Mouse (Mus musculus): ENCODE results near the gene Dlx6. TPM values are rescaled to one million over a fixed set of nuclear protein-coding genes. Genes with fewer than 3 reads are reported as not detected.

Dlx6 gene
- polyA plus RNA-seq, 1 experiment from 2014 or later, result not detected

DNA sequence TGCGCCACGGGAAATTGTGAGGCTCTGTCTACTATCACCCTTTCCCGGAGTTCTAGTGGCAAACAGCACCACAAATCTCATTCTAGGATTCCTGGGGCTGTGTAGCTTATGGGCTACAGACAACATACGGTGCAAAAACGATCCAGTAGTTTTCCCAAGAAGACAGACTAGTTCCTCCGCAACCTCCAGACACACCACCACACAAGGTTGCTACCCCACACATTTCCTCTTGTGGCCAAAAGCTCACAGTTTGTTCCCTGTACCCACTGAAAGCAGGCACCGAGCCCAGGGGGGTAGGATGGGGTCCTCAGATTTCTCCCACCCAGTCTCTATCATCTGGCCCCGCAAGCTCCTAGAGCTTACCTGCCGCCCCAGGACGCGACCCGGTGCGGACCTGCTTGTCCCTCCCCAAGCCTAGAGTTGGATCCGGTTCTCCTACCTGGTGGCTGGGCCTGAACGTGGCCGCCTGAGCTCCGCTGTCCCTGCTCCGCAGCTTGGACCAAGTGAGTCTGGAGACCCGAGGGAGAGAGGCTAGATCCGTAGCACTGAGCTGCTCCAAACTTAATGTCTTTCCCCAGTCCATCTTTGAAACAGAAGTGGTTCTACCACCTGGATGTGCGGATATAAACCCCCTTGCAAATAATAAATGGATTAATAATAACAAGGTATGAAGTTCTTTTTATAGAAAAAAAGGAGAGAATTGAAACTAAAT, 1.9 kb upstream of the Dlx6 start:
- H3K4me3 ChIP-seq (ENCODE audit: low read depth, low read length), result peak overlapping the region; percentile 21; the same call in 1 of the 2 replicates
- WGBS, result 2% methylated on average over 21 of the region's 21 CpGs
- peaks cover 48% of the 10 kb centered on the region for H3K27me3 ChIP-seq (ENCODE audit: control insufficient read depth, insufficient read depth, low read length)
- H3K4me2 ChIP-seq (replicated peaks; ENCODE audit: low read depth), result no peak overlapping the region
- no peaks in the 10 kb centered on the region; the same call in 1 of the 2 replicates for H3K4me1 ChIP-seq (replicated peaks; ENCODE audit: control insufficient read depth, insufficient read depth)
- no peak overlapping the region for H3K27ac ChIP-seq (replicated peaks)
- TF ChIP-seq CTCF (IDR thresholded peaks at IDR 0.05; ENCODE audit: low read depth) (no peak), EP300 (optimal IDR thresholded peaks at IDR 0.05) (no peak)
- DNase-seq (ENCODE audit: low spot score) (no peak), ATAC-seq (ENCODE audit: low FRiP score, low TSS enrichment) (no peak)
- no peaks in the 10 kb centered on the region for H3K36me3 ChIP-seq (ENCODE audit: control insufficient read depth, insufficient read depth, low read length)
- no peaks in the 10 kb centered on the region for H3K9me3 ChIP-seq (ENCODE audit: control insufficient read depth, low read length)
- no peak overlapping the region for H3K9ac ChIP-seq (ENCODE audit: low read length)

DNA sequence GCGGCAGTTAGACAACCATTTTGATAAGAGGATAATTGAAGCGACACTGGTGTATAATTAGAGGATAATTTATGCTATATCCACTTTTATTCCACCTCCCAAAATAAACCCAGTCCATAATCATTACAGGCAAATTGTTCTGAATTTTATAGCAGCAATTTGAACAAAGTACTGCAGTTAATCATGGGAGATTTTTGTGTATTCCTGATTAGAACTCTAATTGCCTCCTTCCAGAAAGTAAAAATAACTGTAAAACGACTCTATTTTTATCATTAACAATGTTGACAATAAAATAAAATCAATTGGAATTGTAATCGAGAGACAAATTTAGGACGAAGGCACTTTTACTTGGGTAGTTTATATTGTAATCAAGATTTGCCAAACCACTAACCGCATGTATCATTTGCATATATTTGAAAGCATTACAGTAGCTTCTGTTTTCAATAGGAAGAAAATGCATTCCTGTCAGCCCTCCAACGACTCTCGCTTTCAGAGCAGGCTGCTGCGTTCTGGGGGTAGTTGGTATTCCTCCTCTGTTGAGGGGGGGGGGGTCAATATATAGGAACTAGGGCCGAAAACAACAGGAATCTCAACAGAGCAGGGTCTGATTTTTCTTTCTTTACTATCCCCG, 1.2 kb upstream of the Dlx6 start:
- H3K36me3 ChIP-seq (ENCODE audit: control insufficient read depth, insufficient read depth, low read length), result no peaks in the 10 kb centered on the region
- no peak overlapping the region for H3K4me3 ChIP-seq (ENCODE audit: low read depth, low read length)
- no peak overlapping the region for H3K27ac ChIP-seq (replicated peaks)
- no peak overlapping the region for H3K9ac ChIP-seq (ENCODE audit: low read length)
- no peak for TF ChIP-seq EP300 (optimal IDR thresholded peaks at IDR 0.05)
- no peak for TF ChIP-seq CTCF (IDR thresholded peaks at IDR 0.05; ENCODE audit: low read depth)
- DNase-seq (ENCODE audit: low spot score), result no peak
- no peak for ATAC-seq (ENCODE audit: low FRiP score, low TSS enrichment)
- H3K9me3 ChIP-seq (ENCODE audit: control insufficient read depth, low read length), result no peaks in the 10 kb centered on the region
- 6% methylated on average over 11 of the region's 11 CpGs for WGBS
- peaks cover 46% of the 10 kb centered on the region for H3K27me3 ChIP-seq (ENCODE audit: control insufficient read depth, insufficient read depth, low read length)
- no peak overlapping the region for H3K4me2 ChIP-seq (replicated peaks; ENCODE audit: low read depth)
- no peaks in the 10 kb centered on the region; the same call in 1 of the 2 replicates for H3K4me1 ChIP-seq (replicated peaks; ENCODE audit: control insufficient read depth, insufficient read depth)

DNA sequence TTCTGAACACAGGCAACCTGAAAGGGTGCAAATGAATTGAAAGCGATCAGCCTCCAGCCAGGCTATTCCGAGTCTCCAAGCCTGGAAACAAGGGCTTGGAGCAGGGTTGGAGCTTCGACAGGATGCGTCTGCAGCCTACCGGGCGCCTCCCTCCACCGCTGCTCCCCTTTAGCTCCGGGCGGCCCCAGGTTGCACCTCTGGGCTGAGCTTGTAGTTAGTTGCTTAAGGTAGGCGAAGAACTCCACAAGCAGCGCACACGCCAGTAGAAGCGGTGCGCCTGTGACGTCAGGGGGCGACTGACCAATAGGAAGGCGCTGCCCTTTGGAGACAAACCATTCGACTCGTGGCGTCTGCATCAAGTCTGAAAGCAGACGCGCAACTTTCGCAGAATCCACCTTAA, 523 bp upstream of the Dlx6 start:
- peak; percentile 64; the same call in 1 of the 2 replicates for ATAC-seq (ENCODE audit: low FRiP score, low TSS enrichment)
- Histone ChIP-seq H3K4me1 (replicated peaks; ENCODE audit: control insufficient read depth, insufficient read depth) (no peaks in the 10 kb centered on the region; the same call in 1 of the 2 replicates), H3K4me3 (ENCODE audit: low read depth, low read length) (peak overlapping the region; percentile 34), H3K27me3 (ENCODE audit: control insufficient read depth, insufficient read depth, low read length) (peaks cover 45% of the 10 kb centered on the region), H3K4me2 (replicated peaks; ENCODE audit: low read depth) (peak overlapping the region; percentile 52), H3K27ac (replicated peaks) (no peak overlapping the region), H3K9ac (ENCODE audit: low read length) (no peak overlapping the region), H3K36me3 (ENCODE audit: control insufficient read depth, insufficient read depth, low read length) (no peaks in the 10 kb centered on the region), H3K9me3 (ENCODE audit: control insufficient read depth, low read length) (no peaks in the 10 kb centered on the region)
- WGBS, result 2% methylated on average over 23 of the region's 23 CpGs
- DNase-seq (ENCODE audit: low spot score), result peak; percentile 48
- TF ChIP-seq EP300 (optimal IDR thresholded peaks at IDR 0.05), result no peak
- TF ChIP-seq CTCF (IDR thresholded peaks at IDR 0.05; ENCODE audit: low read depth), result no peak

DNA sequence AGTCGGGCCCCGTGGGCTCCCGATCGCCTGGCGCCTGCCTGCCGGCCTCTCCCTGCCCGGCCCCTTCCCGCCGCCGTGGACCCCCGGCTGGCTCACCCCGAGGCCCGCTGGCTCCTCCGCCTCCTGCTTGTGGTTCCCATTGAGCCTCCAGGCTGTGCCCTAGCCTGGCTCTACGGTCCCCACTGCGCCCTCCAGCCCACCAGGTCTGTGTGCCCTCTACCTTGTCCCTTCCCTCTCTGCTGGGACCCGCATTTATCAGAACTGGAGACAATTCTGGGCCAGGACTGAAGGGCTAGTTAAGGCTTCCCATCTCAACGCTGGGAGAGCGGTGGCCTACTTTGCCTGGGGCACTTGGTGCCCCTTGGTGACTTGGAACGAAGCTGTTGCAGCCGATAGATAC, 821 bp downstream of the Dlx6 start:
- H3K4me3 ChIP-seq (ENCODE audit: low read depth, low read length), result peak overlapping the region; percentile 34
- DNase-seq (ENCODE audit: low spot score), result no peak

DNA sequence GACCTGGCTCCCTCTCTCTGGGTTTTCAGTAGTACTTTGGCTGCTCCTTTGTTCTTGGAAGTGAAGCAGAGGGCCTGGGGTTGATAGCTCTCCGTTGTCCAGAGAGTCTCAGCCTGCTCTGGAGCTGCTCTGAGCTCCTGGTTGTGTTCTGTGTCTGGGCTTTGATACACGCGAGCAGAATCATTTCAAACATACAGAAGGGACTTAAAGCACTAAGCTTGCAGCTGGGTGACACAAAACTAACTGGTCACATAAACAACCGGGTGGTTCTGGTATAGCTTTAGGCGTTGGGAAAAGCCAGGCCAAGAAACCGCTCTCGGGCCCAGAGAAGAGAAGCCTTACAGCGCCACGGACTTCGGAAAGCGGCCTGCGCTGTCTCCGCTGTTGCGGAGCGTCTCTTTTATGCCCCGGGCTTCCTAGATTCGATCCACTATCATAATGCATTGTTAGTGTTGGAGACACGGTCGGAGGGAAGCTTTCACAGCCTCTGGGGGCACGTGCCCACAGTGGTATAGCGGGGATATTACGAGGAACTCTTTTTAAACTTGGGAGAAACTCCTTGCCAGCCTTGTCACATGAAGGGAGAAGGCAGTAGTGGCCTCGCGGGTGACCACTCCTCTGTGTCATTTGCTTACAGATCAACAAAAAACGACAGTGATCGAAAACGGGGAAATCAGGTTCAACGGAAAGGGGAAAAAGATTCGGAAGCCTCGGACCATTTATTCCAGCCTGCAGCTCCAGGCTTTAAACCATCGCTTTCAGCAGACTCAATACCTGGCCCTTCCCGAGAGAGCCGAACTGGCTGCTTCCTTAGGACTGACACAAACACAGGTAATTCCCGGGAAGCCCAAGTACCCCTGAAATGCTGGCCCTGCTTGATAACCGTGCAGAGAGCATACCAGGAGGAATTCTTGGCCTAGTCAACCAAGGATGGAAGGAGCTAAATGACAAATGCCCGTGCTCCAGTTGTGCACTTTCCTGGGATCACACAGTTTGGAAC, 1.6 kb downstream of the Dlx6 start:
- Histone ChIP-seq H3K9ac (ENCODE audit: low read length) (no peak overlapping the region), H3K4me3 (ENCODE audit: low read depth, low read length) (no peak overlapping the region), H3K27ac (replicated peaks) (no peak overlapping the region), H3K4me1 (replicated peaks; ENCODE audit: control insufficient read depth, insufficient read depth) (no peaks in the 10 kb centered on the region; the same call in 1 of the 2 replicates), H3K9me3 (ENCODE audit: control insufficient read depth, low read length) (no peaks in the 10 kb centered on the region), H3K36me3 (ENCODE audit: control insufficient read depth, insufficient read depth, low read length) (no peaks in the 10 kb centered on the region), H3K4me2 (replicated peaks; ENCODE audit: low read depth) (no peak overlapping the region), H3K27me3 (ENCODE audit: control insufficient read depth, insufficient read depth, low read length) (peaks cover 40% of the 10 kb centered on the region)
- TF ChIP-seq EP300 (optimal IDR thresholded peaks at IDR 0.05) (no peak), CTCF (IDR thresholded peaks at IDR 0.05; ENCODE audit: low read depth) (no peak)
- WGBS, result 7% methylated on average over 36 of the region's 36 CpGs
- ATAC-seq (ENCODE audit: low FRiP score, low TSS enrichment), result no peak
- DNase-seq (ENCODE audit: low spot score), result no peak

More for the DNA sequence above, 821 bp downstream of the Dlx6 start:
- Histone ChIP-seq H3K27ac (replicated peaks) (no peak overlapping the region), H3K9me3 (ENCODE audit: control insufficient read depth, low read length) (no peaks in the 10 kb centered on the region), H3K27me3 (ENCODE audit: control insufficient read depth, insufficient read depth, low read length) (peaks cover 38% of the 10 kb centered on the region), H3K4me1 (replicated peaks; ENCODE audit: control insufficient read depth, insufficient read depth) (no peaks in the 10 kb centered on the region; the same call in 1 of the 2 replicates), H3K9ac (ENCODE audit: low read length) (no peak overlapping the region), H3K36me3 (ENCODE audit: control insufficient read depth, insufficient read depth, low read length) (no peaks in the 10 kb centered on the region), H3K4me2 (replicated peaks; ENCODE audit: low read depth) (peak overlapping the region; percentile 52)
- 0 out of 2 replicates have a peak, but pooled peaks have one; percentile 12 for ATAC-seq (ENCODE audit: low FRiP score, low TSS enrichment)
- no peak for TF ChIP-seq EP300 (optimal IDR thresholded peaks at IDR 0.05)
- no peak for TF ChIP-seq CTCF (IDR thresholded peaks at IDR 0.05; ENCODE audit: low read depth)
- WGBS, result 4% methylated on average over 20 of the region's 21 CpGs

All from stomach, postnatal 0 days (tissue).